Mouse (Mus musculus): ENCODE measurements around the gene Naa40. TPM values are rescaled to one million over a fixed set of nuclear protein-coding genes. Genes with fewer than 3 reads are reported as not detected.

Gene Naa40
- 10 to 100 TPM; 11.6 to 12.2 TPM for total RNA-seq (2021)
- long read RNA-seq, experiment 1, transcript Naa40-201 (8 exons, 3,231 nt) = major isoform, 11 of 11 reads
- long read RNA-seq, experiment 1, partial matches to known transcripts = 0 of 11 reads
- long read RNA-seq, experiment 1, other reads (novel, unspliced or antisense) = 0 of 11 reads
- long read RNA-seq, experiment 2, transcript Naa40-201 (8 exons, 3,231 nt) = major isoform, 13 of 15 reads
- long read RNA-seq, experiment 2, partial matches to known transcripts = 0 of 15 reads
- long read RNA-seq, experiment 2, other reads (novel, unspliced or antisense) = 2 of 15 reads

GRCm38 (mm10) chr19:7240782-7241690 lies at the start of gene Naa40:
TSS of gene Naa40 (minus strand) at chr19:7241183.
- peak; percentile 89 for DNase-seq (ENCODE audit: low spot score)

DNA sequence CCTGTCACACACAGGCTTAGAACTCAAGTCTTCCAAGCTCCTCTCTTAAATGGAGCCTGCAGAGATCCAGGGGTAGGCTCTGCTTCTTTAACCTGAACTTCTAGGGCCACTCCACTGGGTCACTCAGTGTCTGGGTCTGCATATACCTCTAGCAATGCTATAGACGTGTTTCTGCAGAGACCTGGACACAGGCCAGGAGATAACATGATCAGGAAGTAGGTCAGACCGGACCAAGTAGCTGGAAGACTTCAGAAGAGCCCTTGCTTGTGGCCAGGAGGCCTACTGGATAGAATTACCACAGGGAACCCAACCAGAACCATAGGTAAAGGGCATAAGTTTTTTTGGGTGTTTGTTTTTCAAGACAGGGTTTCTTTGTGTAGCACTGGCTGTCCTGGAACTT lies 48.8 kb upstream of the Naa40 start:
- no peak for DNase-seq (ENCODE audit: low spot score)

DNA sequence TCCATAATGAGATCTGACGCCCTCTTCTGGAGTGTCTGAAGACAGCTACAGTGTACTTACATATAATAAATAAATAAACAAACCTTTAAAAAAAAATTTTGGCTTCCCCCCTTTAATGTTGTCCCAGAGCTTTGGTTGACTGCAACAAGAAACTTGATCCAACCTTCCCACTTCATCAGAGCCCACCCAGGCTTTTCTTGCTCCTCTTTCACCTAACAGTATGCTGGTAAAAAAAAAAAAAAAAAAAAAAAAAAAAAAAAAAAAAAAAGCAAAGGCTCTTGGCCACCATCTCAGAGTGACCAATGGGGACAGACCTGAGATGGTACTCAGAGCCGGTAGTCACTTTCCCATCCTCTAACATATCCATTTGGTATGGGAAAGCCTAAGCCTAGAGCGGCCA lies 47.3 kb upstream of the Naa40 start:
- no peak for DNase-seq (ENCODE audit: low spot score)

- no peak for DNase-seq (ENCODE audit: low spot score)
These were observed 45.8 kb upstream of the Naa40 start for GRCm38 (mm10) chr19:7286563-7287315.

GRCm38 (mm10) chr19:7280557-7281330 lies 39.8 kb upstream of the Naa40 start:
- DNase-seq (ENCODE audit: low spot score) = no peak

DNA sequence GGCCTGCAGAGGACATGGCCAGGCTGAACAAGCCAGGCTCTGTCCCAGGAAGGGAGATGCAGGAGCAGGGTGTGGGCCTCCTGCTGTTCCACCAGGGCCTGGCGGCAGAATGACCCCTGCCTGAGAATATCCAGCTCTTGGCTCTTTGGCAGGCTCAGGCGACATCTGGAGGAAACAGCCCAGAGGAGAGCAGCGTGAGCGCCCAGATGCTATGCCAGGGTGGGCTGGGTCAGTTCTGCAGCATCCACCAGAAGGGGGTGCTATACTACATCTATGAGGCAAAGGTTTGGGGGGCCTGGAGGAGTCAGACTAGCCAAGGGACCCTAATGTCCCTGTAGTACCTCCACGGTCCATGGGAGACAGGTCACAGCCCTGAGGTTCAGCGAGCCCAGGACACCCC lies 38.1 kb upstream of the Naa40 start:
- DNase-seq (ENCODE audit: low spot score) = peak; percentile 59

DNA sequence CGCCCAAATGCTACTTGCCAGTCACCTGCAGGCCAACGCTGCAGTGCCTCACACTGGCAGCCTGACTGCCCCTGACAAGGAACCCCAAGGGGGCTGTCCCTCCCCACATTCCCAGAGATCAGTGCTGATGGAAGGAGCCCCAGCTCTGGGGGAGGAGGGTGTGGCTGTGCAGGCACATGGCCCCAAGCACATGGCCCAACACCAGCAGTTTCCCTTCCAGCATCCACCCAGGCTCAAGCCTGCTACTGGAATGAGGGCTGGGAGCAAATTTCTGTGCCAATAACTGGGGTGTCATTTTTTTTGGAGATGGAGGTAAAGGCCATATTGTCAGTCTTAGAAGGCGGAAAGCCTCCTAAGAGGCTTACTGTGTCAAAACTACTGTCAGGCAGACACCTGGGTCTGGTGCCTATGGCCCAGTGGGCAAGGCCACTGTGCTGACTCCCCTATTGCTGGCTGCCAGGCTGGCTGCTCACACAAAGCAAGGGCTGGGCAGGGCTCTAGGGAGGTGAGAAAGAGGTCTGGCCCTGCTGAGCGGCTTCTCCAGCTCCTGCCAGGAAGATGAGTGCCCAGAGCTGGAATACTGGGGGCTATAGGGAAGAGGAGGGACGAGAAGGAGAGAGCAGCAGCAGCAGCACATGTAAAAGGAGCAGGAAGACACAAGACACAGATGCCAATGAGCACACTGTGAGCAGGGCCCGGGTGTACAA lies 37.4 kb upstream of the Naa40 start:
- no peak for DNase-seq (ENCODE audit: low spot score)

- DNase-seq (ENCODE audit: low spot score) = no peak
These were observed 35.8 kb upstream of the Naa40 start for GRCm38 (mm10) chr19:7276796-7277195.

DNA sequence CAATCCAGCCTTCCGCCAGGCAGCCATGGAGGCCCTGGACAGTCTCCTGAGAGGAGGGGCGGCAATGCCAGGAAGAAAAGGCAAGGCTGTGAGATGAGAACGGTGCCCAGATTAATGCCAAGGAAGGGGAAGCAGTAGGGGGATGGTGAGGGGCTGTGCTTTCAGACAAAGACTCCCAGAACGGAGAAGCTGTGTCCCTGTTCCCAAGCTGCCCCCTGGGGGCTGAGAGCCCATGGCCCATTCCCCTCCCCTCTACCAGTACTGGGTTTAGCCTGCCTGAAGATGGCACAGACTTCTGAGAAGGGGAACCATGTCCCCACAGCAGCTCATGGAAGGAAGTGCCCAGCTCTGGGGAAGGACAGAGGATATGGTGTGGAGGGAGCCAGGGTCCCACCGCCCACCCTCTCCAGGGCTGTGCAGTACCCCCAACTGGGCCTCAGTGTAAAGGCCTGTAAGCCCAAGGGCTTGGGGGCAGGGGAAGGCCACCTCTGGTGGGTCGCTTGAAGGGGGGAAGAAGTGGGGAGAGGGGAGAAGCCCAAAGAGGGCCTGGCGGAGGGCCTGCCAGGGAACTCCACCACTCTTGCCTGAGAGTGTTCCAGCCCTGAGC lies 35.2 kb upstream of the Naa40 start:
- no peak for DNase-seq (ENCODE audit: low spot score)

GRCm38 (mm10) chr19:7275131-7275789 lies 34.3 kb upstream of the Naa40 start:
- DNase-seq (ENCODE audit: low spot score) = no peak

DNA sequence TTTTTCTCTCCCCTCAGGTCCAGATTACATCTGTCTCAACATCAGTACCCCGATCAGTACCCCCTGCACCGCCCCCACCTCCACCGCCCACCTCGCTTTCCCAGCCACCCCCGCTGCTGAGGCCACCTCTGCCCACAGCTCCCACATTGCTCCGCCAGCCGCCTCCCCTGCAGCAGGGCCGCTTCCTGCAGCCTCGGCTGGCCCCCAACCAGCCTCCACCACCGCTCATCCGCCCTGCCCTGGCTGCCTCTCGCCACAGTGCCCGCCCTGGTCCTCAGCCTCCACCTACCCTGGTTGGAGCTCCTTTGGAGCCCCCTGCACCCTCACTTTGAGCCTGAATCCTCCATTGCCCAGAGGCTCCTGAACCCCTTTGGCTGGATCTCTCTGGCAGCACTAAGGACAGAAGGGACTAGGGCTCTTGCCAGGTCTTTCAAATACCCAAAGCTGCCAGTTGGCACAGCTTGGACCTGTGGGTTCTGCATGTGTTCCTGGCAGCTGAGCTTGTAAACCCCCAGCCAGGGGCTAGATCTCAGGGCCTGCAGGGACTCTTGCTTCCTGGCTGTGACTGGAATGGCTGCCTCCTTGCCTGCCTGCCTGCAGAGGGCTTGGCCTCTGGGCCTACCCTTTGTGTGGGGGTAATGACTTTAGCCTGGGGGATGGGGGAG lies 33.5 kb upstream of the Naa40 start:
- no peak for DNase-seq (ENCODE audit: low spot score)

DNA sequence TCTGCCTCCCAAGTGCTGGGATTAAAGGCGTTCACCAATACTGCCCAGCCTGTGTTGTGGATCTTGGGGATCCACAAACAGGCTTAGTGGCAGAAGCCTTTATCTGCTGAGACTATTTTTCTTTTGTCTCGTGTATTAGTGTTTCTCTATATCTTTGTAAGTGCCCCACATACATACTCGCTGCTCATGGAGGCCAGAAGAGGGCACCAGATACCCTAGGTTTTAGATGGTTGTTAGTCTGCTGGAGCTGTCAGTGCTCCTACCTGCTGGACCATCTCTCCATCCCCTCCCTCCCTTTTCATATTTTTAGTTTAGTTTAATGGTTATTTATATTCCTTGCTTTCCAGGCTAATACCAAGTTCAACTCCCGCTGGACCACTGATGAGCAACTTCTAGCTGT lies 32.5 kb upstream of the Naa40 start:
- DNase-seq (ENCODE audit: low spot score) = no peak

DNA sequence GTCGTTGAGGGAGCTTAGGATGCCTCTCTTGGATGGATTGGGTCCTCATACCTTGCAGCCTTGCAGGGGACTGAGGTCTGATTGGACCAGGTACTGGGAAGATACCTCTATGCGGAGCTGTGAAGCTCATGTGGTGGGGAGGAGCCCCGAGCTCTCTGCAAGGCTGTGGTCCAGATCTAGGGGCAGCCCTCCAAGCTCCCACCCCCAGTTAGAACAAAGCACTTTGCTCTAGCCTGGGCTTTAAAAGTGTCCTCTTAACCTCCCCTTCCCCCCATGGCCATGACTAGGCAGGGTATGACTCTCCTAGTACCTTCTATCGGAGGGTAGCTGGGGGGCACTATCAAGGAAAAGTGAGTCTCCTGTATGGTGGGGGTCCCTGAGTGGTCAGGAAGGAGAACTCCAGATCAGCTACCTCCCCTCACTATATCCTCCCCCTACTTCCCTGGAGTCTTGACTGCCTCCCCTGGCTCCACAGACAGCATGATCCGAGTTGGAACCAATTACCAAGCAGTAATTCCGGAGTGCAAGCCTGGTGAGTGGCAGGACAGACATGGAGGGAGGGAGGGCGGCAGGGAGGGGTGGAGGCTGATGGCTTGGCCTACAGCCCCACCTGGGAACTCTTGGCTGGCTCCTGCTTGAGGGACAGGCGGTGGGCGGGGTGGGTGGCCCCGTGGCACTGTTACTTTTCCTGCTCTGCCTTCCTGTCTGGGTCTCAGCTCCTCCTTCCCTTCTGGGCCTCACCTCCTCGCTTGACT lies 28.5 kb upstream of the Naa40 start:
- DNase-seq (ENCODE audit: low spot score) = no peak

DNA sequence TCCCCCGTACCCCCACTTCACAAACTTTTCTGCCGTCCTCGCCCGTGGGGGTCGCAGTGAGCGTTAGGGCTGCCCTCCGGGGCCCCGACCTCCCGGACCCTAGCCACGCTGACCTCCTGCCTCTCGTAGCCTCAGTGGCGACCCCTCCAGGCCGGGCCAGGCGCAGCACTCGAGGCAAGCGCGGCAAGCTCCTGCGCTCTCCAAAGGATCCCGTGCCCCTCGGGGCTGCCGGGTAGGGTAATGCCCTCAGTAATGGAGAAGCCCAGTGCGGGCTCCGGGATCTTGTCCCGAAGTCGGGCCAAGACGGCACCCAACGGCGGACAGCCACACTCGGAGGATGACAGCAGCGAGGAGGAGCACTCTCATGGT lies 27.7 kb upstream of the Naa40 start:
- DNase-seq (ENCODE audit: low spot score) = peak; percentile 64

- peak; percentile 72 for DNase-seq (ENCODE audit: low spot score)
These were observed 27.1 kb upstream of the Naa40 start for GRCm38 (mm10) chr19:7267781-7268721.

DNA sequence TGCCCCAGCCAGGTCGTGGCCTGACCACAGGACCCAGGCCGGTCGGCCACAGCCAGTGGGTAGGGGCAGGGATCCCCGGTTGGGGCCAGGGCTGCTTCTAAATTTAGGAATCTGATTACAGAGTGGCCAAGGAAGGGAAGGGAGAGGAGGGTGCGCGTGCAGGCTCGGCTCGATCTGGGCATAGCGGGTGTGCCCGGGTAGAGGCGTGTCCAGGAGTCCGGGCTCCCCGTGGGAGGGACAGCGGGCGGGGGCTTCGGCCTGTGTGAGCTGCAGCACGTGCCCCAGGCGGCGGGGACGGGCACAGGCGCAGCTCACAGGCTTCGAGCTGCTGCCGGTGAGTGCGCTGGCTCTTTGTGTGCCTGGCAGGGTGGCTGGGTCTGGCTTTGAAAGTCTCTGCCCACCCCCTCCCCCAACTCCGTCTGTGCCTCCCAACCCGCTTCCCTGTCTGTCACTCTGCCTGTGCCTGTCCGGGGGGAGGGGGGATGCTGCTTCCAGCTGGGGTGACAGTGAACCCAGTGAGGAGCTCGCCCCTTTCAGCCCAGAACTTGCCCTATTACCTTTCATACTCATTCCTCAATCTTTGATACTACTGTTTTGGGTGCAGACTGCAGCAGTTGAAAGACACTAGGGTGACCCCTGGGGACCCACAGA lies 26.2 kb upstream of the Naa40 start, which contains the start of gene Rcor2:
Rcor2 (plus strand) TSS at position 235 of the 651 bp plus-strand sequence.
- peak; percentile 67 for DNase-seq (ENCODE audit: low spot score)

GRCm38 (mm10) chr19:7266421-7266831 lies 25.4 kb upstream of the Naa40 start:
- no peak for DNase-seq (ENCODE audit: low spot score)
